Mouse (Mus musculus) megakaryocyte, embryonic 14.5 days (primary cell): ENCODE results near the gene Phyhipl. TPM values are rescaled to one million over a fixed set of nuclear protein-coding genes. Genes with fewer than 3 reads are reported as not detected.

Source experiments
- H3K27me3 ChIP-seq: replicated peaks from 2 replicates; pipeline ENCODE3; 2012; ENCODE audit warnings: inconsistent platforms
- H3K36me3 ChIP-seq: replicated peaks from 2 replicates; pipeline ENCODE3; 2012; ENCODE audit warnings: low read length, inconsistent platforms, mixed read lengths
- H3K4me1 ChIP-seq: 2 replicates; pipeline ENCODE4 v1.6.1; 2012; ENCODE audit warnings: inconsistent platforms
- H3K4me3 ChIP-seq: replicated peaks from 2 replicates; pipeline ENCODE3; 2012; ENCODE audit warnings: moderate library complexity, mild to moderate bottlenecking, inconsistent platforms
- H3K9me3 ChIP-seq: 2 replicates; pipeline ENCODE4 v1.6.1; 2012; ENCODE audit warnings: inconsistent platforms
- FLI1 ChIP-seq: IDR thresholded peaks from 2 replicates; pipeline ENCODE4 v1.6.1; 2012; ENCODE audit warnings: low read length, inconsistent platforms, mixed read lengths
- GATA1 ChIP-seq: IDR thresholded peaks from 3 replicates; pipeline ENCODE4 v1.6.1; 2012; ENCODE audit warnings: mixed read lengths, low read length, inconsistent platforms, borderline replicate concordance
- polyA plus RNA-seq: library from polyadenylated mRNA; stranded (reverse); fragments of >175 nt; gene quantifications from 2 replicates; pipeline ENCODE4 v1.2.3, GENCODE M21; 2012; ENCODE audit warnings: low replicate concordance; ENCODE audit not compliant: insufficient read depth

Phyhipl gene
- polyA plus RNA-seq = not detected in 2 replicates

DNA sequence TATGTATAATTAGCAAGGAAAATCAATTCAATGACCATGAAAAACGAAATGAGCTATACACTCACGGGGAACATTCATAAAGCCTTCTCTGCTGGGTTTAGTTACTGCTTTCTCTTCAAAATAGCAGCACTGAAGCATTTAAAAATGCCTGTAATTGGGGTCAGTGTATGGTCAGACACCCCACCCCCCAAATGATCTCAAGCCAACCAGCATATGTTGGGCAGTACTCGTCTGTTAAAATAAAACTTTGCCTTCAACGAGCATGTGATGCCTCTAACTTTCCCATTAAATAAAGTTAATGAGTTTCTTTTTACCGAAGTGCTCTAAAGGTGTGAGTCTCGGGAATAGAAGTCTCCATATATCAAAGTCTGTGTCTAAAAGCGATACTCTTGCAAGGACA is at the start of gene Phyhipl:
Gene Phyhipl, minus strand, starts transcription at position 138 of the 400 bp plus-strand sequence.
- no peaks in the 10 kb centered on the region for H3K27me3 ChIP-seq
- H3K9me3 ChIP-seq = peaks cover 38% of the 10 kb centered on the region
- H3K36me3 ChIP-seq = no peaks in the 10 kb centered on the region
- H3K4me1 ChIP-seq = no peaks in the 10 kb centered on the region
- no peak within 1 kb of the TSS for H3K4me3 ChIP-seq
- TF ChIP-seq FLI1 = no peak

GRCm38 (mm10) chr10:70703211-70703610 is 47.4 kb upstream of the Phyhipl start:
- TF ChIP-seq FLI1 = no peak
- TF ChIP-seq GATA1 = no peak
- Histone ChIP-seq H3K36me3 (no peaks in the 10 kb centered on the region), H3K4me3 (peak overlapping the region; percentile 50), H3K9me3 (peaks cover 71% of the 10 kb centered on the region), H3K27me3 (no peaks in the 10 kb centered on the region), H3K4me1 (no peaks in the 10 kb centered on the region)

- H3K27me3 ChIP-seq = no peaks in the 10 kb centered on the region
- H3K36me3 ChIP-seq = no peaks in the 10 kb centered on the region
- TF ChIP-seq GATA1 (no peak), FLI1 (no peak)
- peaks cover 80% of the 10 kb centered on the region for H3K9me3 ChIP-seq
- no peak overlapping the region for H3K4me3 ChIP-seq
- no peaks in the 10 kb centered on the region for H3K4me1 ChIP-seq
Observed at GRCm38 (mm10) chr10:70699581-70699980, 43.8 kb upstream of the Phyhipl start.

DNA sequence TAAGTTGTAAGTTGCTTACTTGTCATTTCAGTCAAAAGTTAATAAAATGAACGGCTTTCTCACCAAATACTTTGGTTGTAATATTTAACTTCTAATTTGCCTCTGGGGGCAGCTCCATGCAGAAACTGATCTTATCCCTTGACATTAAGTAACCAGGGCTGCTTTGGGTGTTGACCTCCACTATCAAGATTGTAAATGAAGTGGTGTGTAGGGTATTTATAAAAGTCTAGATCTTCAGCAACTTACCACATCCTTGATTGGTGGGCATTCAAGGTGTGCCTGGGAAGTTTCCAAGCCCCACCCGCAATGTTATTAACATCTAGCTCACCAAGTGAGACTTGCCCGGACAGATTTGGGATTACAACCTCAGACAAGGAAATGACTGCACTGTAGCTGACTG is 42.2 kb upstream of the Phyhipl start:
- H3K36me3 ChIP-seq = no peaks in the 10 kb centered on the region
- TF ChIP-seq GATA1 (no peak), FLI1 (no peak)
- no peaks in the 10 kb centered on the region for H3K4me1 ChIP-seq
- H3K4me3 ChIP-seq = no peak overlapping the region
- H3K9me3 ChIP-seq = peaks cover 71% of the 10 kb centered on the region
- H3K27me3 ChIP-seq = no peaks in the 10 kb centered on the region

DNA sequence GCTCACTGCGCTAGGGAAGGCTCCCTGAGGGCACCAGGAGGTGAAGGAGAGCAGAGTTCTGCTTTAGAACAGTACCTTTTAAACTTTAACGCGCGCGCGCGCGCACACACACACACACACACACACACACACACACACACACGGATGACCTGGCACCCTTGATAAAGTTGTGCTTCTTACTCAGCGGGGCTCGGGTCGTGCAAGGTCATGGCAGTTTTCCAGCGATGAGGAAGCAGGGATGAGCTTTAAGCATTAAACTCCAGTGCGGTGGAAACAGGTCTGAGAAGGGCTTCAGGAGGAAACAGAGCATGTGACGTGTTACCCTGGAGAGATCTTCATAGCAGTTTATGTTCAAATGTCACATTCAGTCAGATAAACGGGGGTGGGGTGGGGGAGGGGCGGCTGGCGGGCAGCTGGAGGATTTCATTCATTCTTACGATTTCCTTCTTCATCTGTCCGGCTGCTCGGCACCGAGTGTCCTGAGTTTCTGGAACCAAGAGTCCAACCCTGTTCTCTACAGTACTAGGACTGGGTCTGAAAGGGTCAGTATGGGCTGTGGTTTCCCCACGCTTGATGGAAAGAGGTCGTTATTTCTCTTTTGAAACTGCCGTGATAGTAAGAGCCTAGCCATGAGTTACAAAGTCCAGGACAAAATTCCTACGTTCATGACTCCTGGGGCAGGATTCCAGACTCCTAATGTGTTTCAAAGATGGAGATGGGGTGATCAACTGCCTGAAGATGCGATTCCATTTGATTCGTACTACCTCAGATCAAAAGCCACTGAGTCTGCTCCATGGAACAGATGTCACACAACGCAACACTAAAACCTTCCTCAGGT is 41.2 kb upstream of the Phyhipl start:
- TF ChIP-seq FLI1 (no peak), GATA1 (no peak)
- Histone ChIP-seq H3K4me3 (no peak overlapping the region), H3K9me3 (peaks cover 77% of the 10 kb centered on the region), H3K27me3 (no peaks in the 10 kb centered on the region), H3K4me1 (no peaks in the 10 kb centered on the region), H3K36me3 (no peaks in the 10 kb centered on the region)

GRCm38 (mm10) chr10:70689346-70689745 is 33.6 kb upstream of the Phyhipl start:
- peaks cover 64% of the 10 kb centered on the region for H3K9me3 ChIP-seq
- H3K27me3 ChIP-seq = no peaks in the 10 kb centered on the region
- H3K4me3 ChIP-seq = no peak overlapping the region
- no peaks in the 10 kb centered on the region for H3K36me3 ChIP-seq
- no peaks in the 10 kb centered on the region for H3K4me1 ChIP-seq
- no peak for TF ChIP-seq FLI1

GRCm38 (mm10) chr10:70688881-70689280 is 33.1 kb upstream of the Phyhipl start:
- Histone ChIP-seq H3K4me1 (no peaks in the 10 kb centered on the region), H3K27me3 (no peaks in the 10 kb centered on the region), H3K4me3 (no peak overlapping the region), H3K36me3 (no peaks in the 10 kb centered on the region), H3K9me3 (peaks cover 60% of the 10 kb centered on the region)
- TF ChIP-seq FLI1 = no peak
- TF ChIP-seq GATA1 = no peak

DNA sequence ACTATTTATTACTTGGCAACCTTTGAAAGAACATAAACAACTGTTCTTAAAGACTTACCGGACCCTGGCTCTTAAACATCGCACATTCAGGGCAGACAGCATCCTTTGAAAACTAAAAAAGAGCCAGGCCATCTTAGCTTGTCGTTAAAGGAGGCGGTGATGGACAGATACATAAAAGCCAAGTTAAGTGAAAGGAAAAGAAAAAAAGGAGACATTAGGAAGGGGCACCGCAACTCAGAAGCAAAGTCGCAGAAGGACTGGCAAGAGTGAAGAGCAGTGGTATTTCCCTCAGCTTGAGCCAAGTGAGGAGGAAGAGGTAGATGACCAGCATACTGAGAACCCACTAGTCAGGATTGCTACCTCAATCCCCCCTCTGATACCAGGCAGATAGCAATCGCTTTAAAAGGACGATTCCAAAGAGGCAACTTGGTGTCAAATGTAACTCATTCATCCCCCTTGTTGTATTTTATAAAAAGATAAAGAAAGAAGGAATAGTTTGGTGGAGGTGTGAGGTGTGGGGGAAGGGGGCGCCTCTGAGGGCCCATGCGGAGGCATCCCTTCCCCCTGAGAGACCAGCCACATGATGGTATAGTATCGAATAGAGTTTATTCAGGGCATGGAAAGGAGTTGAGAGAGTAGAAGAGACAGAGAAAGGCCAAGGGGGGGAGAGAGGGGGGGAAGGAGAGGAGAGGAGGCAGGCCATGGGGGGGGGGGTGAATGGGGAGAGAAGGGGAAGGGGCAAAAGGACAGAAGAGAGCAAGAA is 31.4 kb upstream of the Phyhipl start:
- no peaks in the 10 kb centered on the region for H3K36me3 ChIP-seq
- no peaks in the 10 kb centered on the region for H3K4me1 ChIP-seq
- TF ChIP-seq FLI1 = no peak
- no peak for TF ChIP-seq GATA1
- no peaks in the 10 kb centered on the region for H3K27me3 ChIP-seq
- H3K9me3 ChIP-seq = peaks cover 69% of the 10 kb centered on the region
- H3K4me3 ChIP-seq = no peak overlapping the region

DNA sequence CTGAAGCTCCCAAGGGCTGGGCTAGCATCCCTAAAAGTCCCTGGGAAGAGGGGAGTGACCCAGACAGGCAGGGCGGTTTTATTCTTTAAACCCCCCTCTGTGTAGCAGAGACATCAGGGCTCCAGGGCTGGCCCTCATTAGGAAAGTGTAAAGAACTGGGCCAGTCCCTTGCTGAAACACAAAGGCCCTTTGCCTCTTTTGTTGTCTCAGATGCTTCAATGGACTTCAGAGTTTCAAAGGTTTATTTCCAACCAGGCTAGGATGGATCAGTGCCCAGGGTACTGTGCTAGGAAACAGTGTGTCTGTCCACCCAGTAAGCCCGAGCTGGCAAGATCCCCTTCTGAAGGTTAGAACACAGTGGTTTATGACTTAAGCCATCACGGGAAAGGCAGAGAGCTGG is 30.7 kb upstream of the Phyhipl start:
- Histone ChIP-seq H3K4me3 (no peak overlapping the region), H3K9me3 (peaks cover 73% of the 10 kb centered on the region), H3K27me3 (no peaks in the 10 kb centered on the region), H3K36me3 (no peaks in the 10 kb centered on the region), H3K4me1 (no peaks in the 10 kb centered on the region)
- TF ChIP-seq FLI1 = no peak
- TF ChIP-seq GATA1 = no peak

GRCm38 (mm10) chr10:70683508-70683907 is 27.7 kb upstream of the Phyhipl start:
- Histone ChIP-seq H3K9me3 (peaks cover 64% of the 10 kb centered on the region), H3K4me3 (peak overlapping the region; percentile 18), H3K4me1 (no peaks in the 10 kb centered on the region), H3K36me3 (no peaks in the 10 kb centered on the region), H3K27me3 (no peaks in the 10 kb centered on the region)
- TF ChIP-seq FLI1 (no peak), GATA1 (no peak)
